Mouse (Mus musculus): ENCODE results near the gene Eif2s1.

GRCm38 (mm10) chr12:78936494-78936893, 74.9 kb downstream of the Eif2s1 start:
- TF ChIP-seq POLR2A (IDR thresholded peaks at IDR 0.05; ENCODE audit: low read depth, low read length) (no peak), MAX (IDR thresholded peaks at IDR 0.05; ENCODE audit: low read length) (no peak), ELF1 (IDR thresholded peaks at IDR 0.05; ENCODE audit: low read depth, low read length) (no peak), USF1 (IDR thresholded peaks at IDR 0.05; ENCODE audit: low read depth, low read length) (no peak), KAT2A (IDR thresholded peaks at IDR 0.05; ENCODE audit: insufficient replicate concordance, low read length) (no peak), ZMIZ1 (IDR thresholded peaks at IDR 0.05; ENCODE audit: low read depth, low read length) (no peak), MEF2A (IDR thresholded peaks at IDR 0.05; ENCODE audit: borderline replicate concordance, low read depth, low read length) (no peak), CHD2 (IDR thresholded peaks at IDR 0.05; ENCODE audit: low read length) (no peak), CTCF (conservative IDR thresholded peaks at IDR 0.05 in 1 of 2, IDR thresholded peaks at IDR 0.05 in 1 of 2; ENCODE audit: low read depth in 2 of 2, low read length in 2 of 2) (no peak), JUN (IDR thresholded peaks at IDR 0.05; ENCODE audit: insufficient read depth, low read depth, low read length) (no peak), HCFC1 (IDR thresholded peaks at IDR 0.05; ENCODE audit: low read depth, low read length) (no peak), CHD1 (IDR thresholded peaks at IDR 0.05; ENCODE audit: low read depth, low read length) (no peak), SIN3A (IDR thresholded peaks at IDR 0.05; ENCODE audit: low read length) (no peak)

Data from CH12.LX (cell line).